Mouse (Mus musculus) ES-Bruce4 (cell line): ENCODE measurements around the gene Pmm1.

ENCODE experiments used
- CTCF ChIP-seq: IDR thresholded peaks from one replicate; pipeline ENCODE4 v1.8.1; 2011; ENCODE audit warnings: low read depth, low read length
- POLR2A ChIP-seq: IDR thresholded peaks from one replicate; pipeline ENCODE4 v1.8.1; 2011; ENCODE audit warnings: low read length; ENCODE audit not compliant: insufficient read depth

- peak; percentile 70 for TF ChIP-seq CTCF
- no peak for TF ChIP-seq POLR2A
Measured at GRCm38 (mm10) chr15:81960171-81961077, at the start of gene Pmm1.
